Mouse (Mus musculus): ENCODE measurements at regions not wholly inside any gene's neighbourhood (a gene's known extent, or its start where the extent isn't known, plus 50 kb on each side); places are given as distances from the start of the nearest gene placed in this dataset.

DNA sequence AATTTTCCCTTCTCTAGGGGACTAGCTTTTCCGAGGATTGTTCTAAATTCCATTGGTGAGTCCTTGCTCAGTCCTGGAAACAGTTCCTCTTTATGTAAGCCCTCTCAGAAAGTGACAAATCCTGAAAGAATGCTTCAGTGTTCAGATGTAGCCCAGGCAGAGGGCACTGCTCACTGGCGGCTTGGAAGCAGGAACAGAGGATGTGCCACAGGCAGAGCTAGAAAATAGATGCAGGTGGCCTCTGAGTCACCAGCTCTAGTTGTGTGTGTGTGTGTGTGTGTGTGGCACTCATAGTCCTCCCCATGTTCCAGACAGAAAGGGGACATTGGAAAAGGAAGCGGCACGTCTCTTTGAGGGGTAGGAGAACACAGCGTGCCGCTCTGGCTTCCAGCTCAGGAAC, 52.5 kb upstream of the Ampd3 start:
- no peak for TF ChIP-seq CTCF (IDR thresholded peaks at IDR 0.05; ENCODE audit: insufficient read depth, low read depth, low read length)
- no peak for TF ChIP-seq POLR2A (IDR thresholded peaks at IDR 0.05; ENCODE audit: insufficient read depth, low read depth, low read length)

All from olfactory bulb, adult 2 months (tissue).